24 mouse cellular contexts compared by ENCODE assay signal in genomic region chr17:45209387-45209663, GRCm38 (mm10).
DNase-seq lines count a peak whose midpoint lies in the region; ATAC-seq and TF ChIP-seq lines count a peak whose summit lies in the region.
"Had no signal": no experiment of that assay in that cellular context is flagged by ENCODE, and none has a peak within 500 bp of the region (broad histone marks: within the 10 kb centered on the region; RNA-seq: fewer than 3 reads in every experiment).

No protein-coding gene starts in this region.

- H3K4me2 ChIP-seq in hindbrain, postnatal 0 days (ENCODE audit: low read depth, low read length), result no peak overlapping the region
- H3K4me2 ChIP-seq in midbrain, embryonic 15.5 days, result no peak overlapping the region
- no peak overlapping the region for H3K4me2 ChIP-seq in midbrain, embryonic 13.5 days (replicated peaks)
- no peak overlapping the region for H3K4me2 ChIP-seq in midbrain, postnatal 0 days (ENCODE audit: low read depth, low read length, poor library complexity, severe bottlenecking)
- no peak overlapping the region for H3K4me2 ChIP-seq in embryonic facial prominence, embryonic 12.5 days (replicated peaks)
- H3K4me2 ChIP-seq: embryonic facial prominence, embryonic 13.5 days; forebrain, embryonic 12.5 days; forebrain, embryonic 15.5 days; heart, embryonic 11.5 days; hindbrain, embryonic 14.5 days had no signal

- no peak for ATAC-seq in hindbrain, postnatal 0 days
- ATAC-seq in midbrain, embryonic 15.5 days (replicated peaks), result no peak; the same call in 1 of the 2 replicates
- ATAC-seq in midbrain, embryonic 13.5 days, result peak; percentile 20; the same call in 1 of the 2 replicates
- no peak for ATAC-seq in midbrain, postnatal 0 days (ENCODE audit: low FRiP score)
- no peak for ATAC-seq in embryonic facial prominence, embryonic 12.5 days (ENCODE audit: insufficient number of reproducible peaks, insufficient read depth, low FRiP score, low TSS enrichment)
- ATAC-seq: forebrain, embryonic 15.5 days; Patski had no signal

- H3K9ac ChIP-seq in hindbrain, postnatal 0 days (replicated peaks; ENCODE audit: low read length), result no peak overlapping the region
- H3K9ac ChIP-seq in midbrain, embryonic 15.5 days, result no peak overlapping the region
- no peak overlapping the region for H3K9ac ChIP-seq in midbrain, embryonic 13.5 days (replicated peaks)
- H3K9ac ChIP-seq in midbrain, postnatal 0 days (replicated peaks; ENCODE audit: low read length, poor library complexity, severe bottlenecking), result no peak overlapping the region
- H3K9ac ChIP-seq in embryonic facial prominence, embryonic 12.5 days, result no peak overlapping the region
- H3K9ac ChIP-seq: embryonic facial prominence, embryonic 13.5 days; forebrain, embryonic 12.5 days; forebrain, embryonic 15.5 days; hindbrain, embryonic 14.5 days had no signal

- no peak for DNase-seq in hindbrain, embryonic 10.5 days (ENCODE audit: low spot score)
- no peak for DNase-seq in hindbrain, postnatal 0 days (ENCODE audit: low spot score)
- peak; percentile 33 for DNase-seq in midbrain, embryonic 10.5 days (ENCODE audit: low spot score)
- DNase-seq in midbrain, postnatal 0 days (ENCODE audit: low spot score), result no peak
- DNase-seq: adrenal gland, postnatal 10 days; adrenal gland, postnatal 36 days; B cell, adult 2 months; cerebellum, adult 18-20 months; cerebellum, adult 9-10 months; gastrocnemius, postnatal 10 days; gastrocnemius, postnatal 36 days; heart, postnatal 36 days had no signal

- H3K9me3 ChIP-seq in hindbrain, embryonic 10.5 days, result no peaks in the 10 kb centered on the region; the same call in 1 of the 2 replicates
- no peaks in the 10 kb centered on the region for H3K9me3 ChIP-seq in hindbrain, postnatal 0 days (ENCODE audit: low read length)
- peaks cover 4% of the 10 kb centered on the region; the same call in 1 of the 2 replicates for H3K9me3 ChIP-seq in midbrain, embryonic 10.5 days (replicated peaks)
- H3K9me3 ChIP-seq in midbrain, embryonic 15.5 days, result no peaks in the 10 kb centered on the region
- H3K9me3 ChIP-seq in midbrain, embryonic 13.5 days, result peaks cover 9% of the 10 kb centered on the region
- H3K9me3 ChIP-seq in midbrain, postnatal 0 days (ENCODE audit: low read length), result no peaks in the 10 kb centered on the region
- no peaks in the 10 kb centered on the region; the same call in 1 of the 2 replicates for H3K9me3 ChIP-seq in embryonic facial prominence, embryonic 12.5 days
- H3K9me3 ChIP-seq: forebrain, embryonic 12.5 days; forebrain, embryonic 15.5 days had no signal

- peak overlapping the region; percentile 76 for H3K27ac ChIP-seq in hindbrain, embryonic 10.5 days
- H3K27ac ChIP-seq in hindbrain, postnatal 0 days, result no peak overlapping the region
- peak overlapping the region; percentile 38 for H3K27ac ChIP-seq in midbrain, embryonic 10.5 days (replicated peaks)
- no peak overlapping the region for H3K27ac ChIP-seq in midbrain, embryonic 15.5 days
- H3K27ac ChIP-seq in midbrain, embryonic 13.5 days, result no peak overlapping the region; the same call in 1 of the 2 replicates
- H3K27ac ChIP-seq in midbrain, postnatal 0 days (ENCODE audit: low read depth, low read length), result no peak overlapping the region
- peak overlapping the region; percentile 57; the same call in 1 of the 2 replicates for H3K27ac ChIP-seq in embryonic facial prominence, embryonic 12.5 days
- H3K27ac ChIP-seq: embryonic facial prominence, embryonic 13.5 days; forebrain, embryonic 12.5 days; forebrain, embryonic 15.5 days; hindbrain, embryonic 14.5 days had no signal

- WGBS in hindbrain, embryonic 10.5 days, result 48% methylated on average over 3 of the region's 3 CpGs
- 34% methylated on average over 3 of the region's 3 CpGs for WGBS in hindbrain, postnatal 0 days
- 58% methylated on average over 3 of the region's 3 CpGs for WGBS in midbrain, embryonic 10.5 days
- WGBS in midbrain, embryonic 15.5 days, result 30% methylated on average over 3 of the region's 3 CpGs
- 33% methylated on average over 3 of the region's 3 CpGs for WGBS in midbrain, embryonic 13.5 days
- 33% methylated on average over 3 of the region's 3 CpGs for WGBS in midbrain, postnatal 0 days
- WGBS in embryonic facial prominence, embryonic 12.5 days, result 48% methylated on average over 3 of the region's 3 CpGs

- TF ChIP-seq CTCF in hindbrain, postnatal 0 days (IDR thresholded peaks at IDR 0.05; ENCODE audit: low read depth), result no peak
- TF ChIP-seq CTCF in midbrain, postnatal 0 days (IDR thresholded peaks at IDR 0.05), result no peak

- H3K27me3 ChIP-seq in hindbrain, embryonic 10.5 days (ENCODE audit: insufficient read depth, poor library complexity, severe bottlenecking), result no peaks in the 10 kb centered on the region
- no peaks in the 10 kb centered on the region for H3K27me3 ChIP-seq in hindbrain, postnatal 0 days (ENCODE audit: insufficient read depth, low read length)
- no peaks in the 10 kb centered on the region for H3K27me3 ChIP-seq in midbrain, embryonic 10.5 days (ENCODE audit: low read depth, poor library complexity, severe bottlenecking)
- no peaks in the 10 kb centered on the region for H3K27me3 ChIP-seq in midbrain, embryonic 15.5 days (replicated peaks)
- H3K27me3 ChIP-seq in midbrain, embryonic 13.5 days, result peaks cover 6% of the 10 kb centered on the region; the same call in 1 of the 2 replicates
- no peaks in the 10 kb centered on the region for H3K27me3 ChIP-seq in midbrain, postnatal 0 days (ENCODE audit: insufficient read depth, low read length)
- no peaks in the 10 kb centered on the region for H3K27me3 ChIP-seq in embryonic facial prominence, embryonic 12.5 days
- H3K27me3 ChIP-seq: CH12.LX; forebrain, embryonic 12.5 days; forebrain, embryonic 15.5 days; Patski had no signal

- H3K4me1 ChIP-seq in hindbrain, embryonic 10.5 days (replicated peaks), result peaks cover 17% of the 10 kb centered on the region
- H3K4me1 ChIP-seq in hindbrain, postnatal 0 days (ENCODE audit: insufficient read depth, low read length), result no peaks in the 10 kb centered on the region
- peaks cover 16% of the 10 kb centered on the region for H3K4me1 ChIP-seq in midbrain, embryonic 10.5 days
- no peaks in the 10 kb centered on the region for H3K4me1 ChIP-seq in midbrain, embryonic 15.5 days
- H3K4me1 ChIP-seq in midbrain, embryonic 13.5 days (replicated peaks), result peaks cover 14% of the 10 kb centered on the region
- no peaks in the 10 kb centered on the region for H3K4me1 ChIP-seq in midbrain, postnatal 0 days (ENCODE audit: insufficient read depth, low read length)
- H3K4me1 ChIP-seq in embryonic facial prominence, embryonic 12.5 days, result no peaks in the 10 kb centered on the region; the same call in 1 of the 2 replicates
- H3K4me1 ChIP-seq: forebrain, embryonic 15.5 days had no signal

- no peak overlapping the region for H3K4me3 ChIP-seq in hindbrain, embryonic 10.5 days
- no peak overlapping the region for H3K4me3 ChIP-seq in hindbrain, postnatal 0 days (ENCODE audit: low read length)
- H3K4me3 ChIP-seq in midbrain, embryonic 10.5 days, result no peak overlapping the region
- H3K4me3 ChIP-seq in midbrain, embryonic 15.5 days, result no peak overlapping the region
- H3K4me3 ChIP-seq in midbrain, embryonic 13.5 days (replicated peaks), result no peak overlapping the region
- H3K4me3 ChIP-seq in midbrain, postnatal 0 days (ENCODE audit: low read depth, low read length), result no peak overlapping the region
- H3K4me3 ChIP-seq in embryonic facial prominence, embryonic 12.5 days, result no peak overlapping the region
- H3K4me3 ChIP-seq: embryonic facial prominence, embryonic 13.5 days; erythroblast, embryonic 14.5 days; forebrain, embryonic 12.5 days; forebrain, embryonic 15.5 days had no signal

- H3K36me3 ChIP-seq in hindbrain, embryonic 10.5 days, result no peaks in the 10 kb centered on the region
- no peaks in the 10 kb centered on the region for H3K36me3 ChIP-seq in hindbrain, postnatal 0 days (ENCODE audit: insufficient read depth, low read length)
- H3K36me3 ChIP-seq in midbrain, embryonic 10.5 days, result no peaks in the 10 kb centered on the region
- no peaks in the 10 kb centered on the region for H3K36me3 ChIP-seq in midbrain, embryonic 15.5 days (replicated peaks)
- no peaks in the 10 kb centered on the region for H3K36me3 ChIP-seq in midbrain, embryonic 13.5 days
- no peaks in the 10 kb centered on the region for H3K36me3 ChIP-seq in midbrain, postnatal 0 days (ENCODE audit: insufficient read depth, low read length)
- no peaks in the 10 kb centered on the region for H3K36me3 ChIP-seq in embryonic facial prominence, embryonic 12.5 days
- H3K36me3 ChIP-seq: embryonic facial prominence, embryonic 13.5 days; forebrain, embryonic 12.5 days; forebrain, embryonic 15.5 days; G1E had no signal

Comparison
In these comparisons a context has a peak if more than half of its experiments do, and no peak if none do; other contexts are left out.
1. H3K27ac ChIP-seq: peak in hindbrain, embryonic 10.5 days (single experiment), midbrain, embryonic 10.5 days (single experiment) and embryonic facial prominence, embryonic 12.5 days (single experiment); none in hindbrain, postnatal 0 days (single experiment), midbrain, embryonic 15.5 days (single experiment), midbrain, embryonic 13.5 days (single experiment) and midbrain, postnatal 0 days (single experiment).